Mouse (Mus musculus) fat pad, adult 2 months (tissue): ENCODE results near the gene Sema6b.

Experiments used
- DNase-seq: peaks from one replicate; pipeline ENCODE4 v3.0.0-alpha.2; 2011; ENCODE audit warnings: low read depth, low spot score; ENCODE audit errors: extremely low read depth

The Sema6b gene

GRCm38 (mm10) chr17:56139858-56140595, at the start of gene Sema6b:
Gene Sema6b (minus strand): TSS chr17:56140343.
- DNase-seq = no peak

- no peak for DNase-seq
These were observed 45.4 kb upstream of the Sema6b start for GRCm38 (mm10) chr17:56185281-56186141.

GRCm38 (mm10) chr17:56183658-56184103, 43.5 kb upstream of the Sema6b start, which contains the start of gene Mydgf:
Gene Mydgf (minus strand): TSS chr17:56183920.
- peak; percentile 49 for DNase-seq

- no peak for DNase-seq
These were observed 43.0 kb upstream of the Sema6b start for GRCm38 (mm10) chr17:56182975-56183657.

GRCm38 (mm10) chr17:56175416-56175815, 35.3 kb upstream of the Sema6b start:
- no peak for DNase-seq

- DNase-seq = no peak
These were observed 33.4 kb upstream of the Sema6b start for GRCm38 (mm10) chr17:56173401-56174046.

- DNase-seq = no peak
These were observed 31.7 kb upstream of the Sema6b start for GRCm38 (mm10) chr17:56171881-56172280.

- DNase-seq = no peak
These were observed 31.3 kb upstream of the Sema6b start for GRCm38 (mm10) chr17:56171456-56171855.

GRCm38 (mm10) chr17:56170636-56171035, 30.5 kb upstream of the Sema6b start:
- DNase-seq = no peak

GRCm38 (mm10) chr17:56169830-56170229, 29.7 kb upstream of the Sema6b start:
- no peak for DNase-seq

- no peak for DNase-seq
These were observed 25.5 kb upstream of the Sema6b start for GRCm38 (mm10) chr17:56165671-56166070.

- DNase-seq = no peak
These were observed 24.4 kb upstream of the Sema6b start for GRCm38 (mm10) chr17:56164510-56164909.

- no peak for DNase-seq
These were observed 23.5 kb upstream of the Sema6b start for GRCm38 (mm10) chr17:56163523-56164102.

GRCm38 (mm10) chr17:56162231-56162774, 22.2 kb upstream of the Sema6b start, which contains the start of gene Tnfaip8l1:
Gene Tnfaip8l1 (plus strand): TSS chr17:56162477.
- DNase-seq = peak; percentile 25

GRCm38 (mm10) chr17:56159729-56160128, 19.6 kb upstream of the Sema6b start:
- DNase-seq = no peak

- peak; percentile 34 for DNase-seq
These were observed 13.5 kb upstream of the Sema6b start for GRCm38 (mm10) chr17:56153643-56154042.

GRCm38 (mm10) chr17:56149897-56150296, 9.8 kb upstream of the Sema6b start:
- no peak for DNase-seq

- DNase-seq = no peak
These were observed 8.9 kb upstream of the Sema6b start for GRCm38 (mm10) chr17:56148790-56149618.

- DNase-seq = no peak
These were observed 8.1 kb upstream of the Sema6b start for GRCm38 (mm10) chr17:56148280-56148679.
